Mouse (Mus musculus) T-cell, adult 2 months (primary cell): ENCODE results near the gene Myl10.
A peak's percentile ranks its signal among the peaks of the same experiment; 100 is the strongest.
"Not testable (repeated sequence)": the region's sequence is repeated elsewhere in the genome, so short reads cannot be mapped to it uniquely, and the experiment has no call there.

Experiments
- DNase-seq: peaks from one replicate; pipeline ENCODE4 v3.0.0; 2022; ENCODE audit warnings: low spot score

Myl10 gene

DNA sequence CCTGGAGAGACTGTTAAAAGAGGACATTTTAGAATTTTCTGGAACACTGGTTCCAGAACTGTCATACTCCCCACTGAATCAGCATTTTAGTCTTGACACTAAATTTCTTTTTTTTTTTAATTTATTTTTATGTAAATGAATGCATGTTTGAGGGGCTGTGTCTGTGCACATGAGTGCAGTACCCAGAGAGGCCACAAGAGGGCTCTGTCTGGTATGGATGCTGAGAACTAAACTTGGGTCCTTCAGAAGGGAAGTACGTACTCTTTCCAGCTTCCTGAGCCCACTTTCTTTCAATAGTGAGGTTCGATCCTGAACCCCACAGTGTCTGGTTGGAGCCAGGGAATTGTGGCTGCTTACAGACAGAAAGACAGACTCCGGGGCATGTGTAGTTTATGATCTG lies 12.6 kb downstream of the Myl10 start:
- DNase-seq, result no peak

DNA sequence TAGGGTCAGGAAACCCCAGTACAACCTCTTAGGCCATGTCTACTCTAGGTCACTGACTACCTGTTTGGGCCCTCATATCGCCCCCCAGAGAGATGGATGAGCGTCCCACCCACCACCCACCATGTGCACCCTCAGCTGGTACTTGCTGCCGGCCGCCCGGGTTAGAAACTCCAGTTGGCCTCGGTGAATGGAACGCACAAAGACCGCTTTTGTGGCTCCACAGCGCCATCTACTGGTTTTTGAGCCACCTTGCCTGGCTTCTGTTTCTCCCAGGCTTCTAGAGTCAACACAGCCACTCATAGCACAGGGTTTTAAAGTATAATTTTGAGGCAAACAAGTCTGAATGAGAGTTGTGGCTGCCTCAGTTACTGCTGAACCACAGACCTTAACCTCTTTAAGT lies 13.9 kb downstream of the Myl10 start:
- DNase-seq, result peak; percentile 59

DNA sequence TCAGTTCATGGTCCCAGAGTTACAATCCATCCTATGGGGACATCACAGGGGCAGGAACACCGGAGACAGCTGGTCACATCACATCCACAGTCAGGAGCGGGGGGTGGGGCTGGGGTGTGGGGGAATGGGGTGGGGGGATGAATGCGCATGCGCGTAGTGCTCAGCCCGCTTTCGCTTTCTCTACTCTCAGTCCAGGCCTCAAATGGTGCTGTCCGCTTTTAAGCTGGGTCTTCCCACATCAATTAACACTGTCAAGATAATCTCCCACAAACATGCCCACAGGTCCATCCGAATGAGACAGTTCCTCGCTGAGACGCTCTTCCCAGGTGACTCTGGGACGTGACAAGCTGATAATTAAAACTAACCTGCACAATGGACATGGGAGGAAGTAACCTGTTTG lies 15.2 kb downstream of the Myl10 start:
- DNase-seq, result no peak

DNA sequence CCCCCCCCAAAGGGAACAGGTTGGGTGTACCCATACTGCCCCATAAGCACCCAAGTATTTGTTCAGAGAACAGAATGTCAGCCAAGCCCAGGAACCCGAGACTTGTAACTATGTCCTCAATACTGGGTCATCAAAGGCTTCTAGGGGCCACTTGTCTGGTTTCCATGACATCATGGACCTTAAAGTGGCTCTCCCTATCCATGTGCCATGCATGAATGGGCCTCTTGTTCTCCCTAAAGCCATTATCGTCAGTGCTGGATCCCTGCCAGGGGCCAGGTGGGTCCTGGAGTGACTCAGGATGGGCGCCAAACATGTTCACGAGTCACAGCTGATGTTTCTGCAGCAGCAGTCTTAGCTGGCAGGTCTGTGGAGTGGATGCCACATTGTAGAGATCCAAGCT lies 17.8 kb downstream of the Myl10 start:
- no peak for DNase-seq

DNA sequence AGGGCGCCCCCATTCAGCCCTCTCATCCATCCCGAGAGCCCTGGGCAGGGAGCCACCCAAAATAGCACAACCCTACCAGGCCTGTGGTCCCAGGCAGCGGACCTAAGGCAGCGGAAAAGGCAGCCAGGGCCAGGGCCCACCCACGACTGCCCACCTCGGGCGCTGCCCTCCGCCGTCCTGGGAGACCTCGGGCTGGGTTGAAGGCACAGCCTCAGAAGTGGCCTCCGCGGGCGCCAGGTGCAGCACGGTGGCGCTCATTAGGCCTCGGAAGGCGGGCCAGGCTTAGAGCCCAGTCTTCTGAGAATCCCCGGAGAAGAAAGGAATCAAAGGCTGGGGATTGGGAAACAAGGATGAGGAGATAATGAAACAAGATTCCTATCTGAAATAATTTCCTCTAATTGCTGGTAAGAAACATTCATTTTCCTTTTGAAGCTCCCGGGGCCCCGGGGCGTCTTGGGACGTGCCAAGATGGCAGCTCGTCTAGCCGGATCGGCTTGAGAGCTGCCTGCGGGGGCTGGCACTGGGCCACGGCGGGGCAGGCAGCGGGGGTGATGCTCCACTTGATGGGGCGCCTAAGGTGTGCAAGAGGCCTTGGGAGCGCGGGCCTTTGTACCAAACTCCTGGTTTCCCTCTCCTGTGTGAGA lies 21.4 kb downstream of the Myl10 start:
- DNase-seq, result no peak

DNA sequence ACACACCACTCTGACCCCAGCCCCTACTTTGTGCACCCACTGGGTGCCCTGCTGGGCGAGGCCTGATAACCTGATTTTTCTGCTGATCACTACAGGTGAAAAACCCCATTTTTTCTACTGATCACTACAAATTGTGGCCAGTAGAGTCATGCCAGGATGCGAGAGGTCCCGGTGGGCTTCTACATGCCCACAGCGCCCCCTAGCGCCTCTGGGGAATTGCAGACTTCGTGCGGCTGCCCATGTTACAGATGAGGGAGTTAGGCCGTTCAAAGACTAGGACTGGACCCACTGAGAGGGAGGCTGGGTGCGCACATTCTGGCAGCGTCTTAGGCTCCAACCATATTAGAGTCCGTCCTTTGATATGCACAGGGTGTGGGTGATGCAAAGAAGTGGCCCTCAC lies 21.9 kb downstream of the Myl10 start:
- peak; percentile 26 for DNase-seq

DNA sequence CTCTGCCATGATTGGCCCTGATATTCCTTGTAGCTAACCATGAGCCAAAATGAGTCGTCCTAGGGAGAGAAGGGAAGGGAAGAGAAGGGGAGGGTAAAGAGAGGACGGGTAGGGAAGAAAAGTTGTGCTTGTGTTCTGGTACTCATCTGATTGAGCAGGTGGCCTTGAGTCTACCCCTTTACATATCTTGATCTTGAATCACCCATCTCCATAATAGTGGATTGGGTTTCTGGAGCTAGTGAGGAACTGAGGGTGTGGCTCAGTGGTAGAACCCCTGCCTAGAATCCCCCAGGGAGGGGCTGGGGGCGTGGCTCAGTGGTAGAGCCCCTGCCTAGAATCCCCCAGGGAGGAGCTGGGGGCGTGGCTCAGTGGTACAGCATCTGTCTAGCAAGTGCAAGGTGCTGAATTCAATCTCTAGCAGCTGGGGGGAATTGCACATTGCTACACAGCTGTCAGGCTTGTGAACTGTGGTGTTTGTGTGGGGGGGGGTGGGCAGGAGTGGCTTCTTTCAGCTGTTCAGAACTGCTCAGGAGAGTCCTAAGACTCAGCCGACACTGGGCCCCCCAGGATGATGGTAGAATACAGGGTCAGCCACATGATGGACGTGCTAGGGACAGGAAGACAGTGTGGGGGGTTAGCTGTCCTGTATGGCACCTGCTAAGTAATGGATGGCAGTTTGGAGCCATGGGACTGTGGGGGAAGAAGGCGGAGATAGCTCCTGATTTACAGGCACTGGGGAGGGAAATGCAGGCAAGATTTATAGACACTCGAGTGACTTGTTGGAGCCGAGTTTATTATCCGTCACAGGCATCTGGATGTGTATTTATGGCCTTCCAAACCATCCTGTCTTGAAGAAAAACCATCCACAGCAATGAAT lies 24.0 kb downstream of the Myl10 start:
- DNase-seq, result no peak

DNA sequence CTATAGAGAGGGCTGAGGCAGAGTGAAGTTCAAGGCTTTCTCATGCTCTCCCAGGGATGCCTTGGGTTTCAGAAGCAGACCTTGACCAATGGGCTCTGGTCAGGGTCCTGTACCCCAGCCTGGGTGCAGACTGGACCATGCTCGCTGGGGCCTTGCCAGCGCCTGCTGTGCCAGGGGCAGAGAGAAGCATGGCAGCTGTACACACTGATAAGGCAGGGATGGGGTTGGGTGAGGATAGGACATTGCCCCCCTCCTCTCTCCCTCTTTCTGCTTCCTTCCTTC lies 24.6 kb downstream of the Myl10 start:
- no peak for DNase-seq

DNA sequence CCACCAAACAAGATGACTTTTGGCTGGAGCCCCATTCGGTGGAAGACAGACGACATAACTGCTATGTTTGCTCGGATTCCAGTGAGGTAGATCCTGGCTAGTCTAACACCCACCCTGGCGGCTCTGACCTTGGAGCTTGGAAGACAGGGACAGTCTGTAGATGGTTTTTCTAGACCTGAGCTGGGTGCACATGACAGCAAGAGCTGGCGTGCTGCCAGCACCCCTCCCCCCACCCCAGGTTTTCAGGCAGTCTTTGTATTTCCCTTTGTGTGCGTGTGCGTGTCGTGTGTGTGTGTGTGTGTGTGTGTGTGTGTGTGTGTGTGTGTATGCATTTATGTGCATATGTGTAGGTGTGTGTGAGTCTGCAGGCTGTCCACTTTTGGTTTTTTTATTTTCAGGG lies 25.7 kb downstream of the Myl10 start:
- DNase-seq, result no peak

DNA sequence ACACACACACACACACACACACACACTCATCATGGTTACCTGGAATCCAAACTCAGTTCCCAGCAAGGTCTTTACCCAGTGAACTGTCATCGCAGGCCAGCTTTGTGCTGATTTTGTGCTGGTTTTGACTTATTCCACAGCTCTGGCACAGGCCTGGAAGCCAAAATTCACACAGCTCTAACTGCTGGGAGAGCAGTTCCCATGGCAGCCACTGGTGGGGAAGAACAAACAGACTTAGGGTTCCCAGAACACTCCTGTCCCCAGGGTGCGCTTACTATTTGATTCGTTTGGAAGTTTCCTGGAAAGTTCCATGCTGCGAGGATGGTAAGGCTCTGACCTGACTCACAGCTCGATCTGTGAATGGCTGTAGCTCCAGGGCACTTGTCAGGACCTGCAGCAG lies 28.6 kb downstream of the Myl10 start:
- no peak for DNase-seq

DNA sequence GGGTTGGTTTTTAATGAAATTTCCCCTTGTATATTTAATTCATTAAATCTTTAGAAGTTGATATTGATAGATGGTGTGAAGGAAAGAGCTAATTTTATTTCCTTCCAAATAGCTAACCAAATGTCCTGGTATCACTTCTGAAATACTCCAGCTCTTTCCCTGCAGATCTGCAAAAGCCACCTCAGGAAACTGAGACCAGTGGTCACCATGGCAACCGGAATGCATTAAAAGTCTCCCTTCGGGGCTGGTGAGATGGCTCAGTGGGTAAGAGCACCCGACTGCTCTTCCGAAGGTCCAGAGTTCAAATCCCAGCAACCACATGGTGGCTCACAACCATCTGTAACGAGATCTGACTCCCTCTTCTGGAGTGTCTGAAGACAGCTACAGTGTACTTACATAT lies 33.3 kb downstream of the Myl10 start:
- not testable (repeated sequence) for DNase-seq

DNA sequence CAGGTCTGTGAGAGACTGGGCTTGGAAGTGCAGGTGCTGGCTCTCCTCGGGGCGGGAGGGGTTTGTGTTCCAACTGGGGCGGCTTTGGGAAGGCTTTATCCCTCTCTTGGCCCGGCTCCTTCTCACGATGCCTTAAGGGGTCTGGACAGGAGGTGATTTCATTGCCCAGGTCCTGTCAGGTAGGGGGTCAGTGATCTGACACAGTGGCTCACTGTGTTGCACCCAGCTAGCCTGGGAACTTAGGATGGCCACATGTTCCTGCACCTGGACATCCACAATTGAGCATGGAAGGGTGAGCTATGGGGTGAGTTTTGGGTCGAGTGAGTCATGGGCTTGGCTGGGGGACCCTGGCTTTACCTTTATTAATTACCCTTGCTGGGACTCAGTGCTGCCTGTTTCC lies 46.0 kb downstream of the Myl10 start:
- DNase-seq, result no peak

DNA sequence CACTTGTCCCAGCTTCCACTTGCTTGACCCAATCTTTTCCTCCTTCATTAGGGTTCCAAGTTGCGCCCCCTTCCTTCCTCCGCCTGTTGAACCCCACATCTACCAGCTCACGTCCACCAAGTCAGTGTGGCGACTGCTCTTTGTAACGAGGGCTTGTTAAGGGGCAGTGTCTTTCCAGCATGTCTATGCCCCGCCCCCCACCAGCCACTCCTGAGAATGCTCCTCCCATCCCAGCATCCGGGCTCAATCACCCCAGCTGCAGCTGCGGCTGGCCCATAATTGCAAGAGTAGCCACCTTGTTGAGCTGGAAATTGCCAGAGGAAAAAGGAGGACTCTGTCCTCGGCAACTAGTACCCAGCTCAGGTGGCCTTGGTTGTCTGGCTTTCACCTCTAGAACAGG lies 53.6 kb downstream of the Myl10 start:
- no peak for DNase-seq
